Mouse (Mus musculus) large intestine, adult 2 months (tissue): Measurements from ENCODE around the gene Rhox2h. TPM values are rescaled to one million over a fixed set of nuclear protein-coding genes. Genes with fewer than 3 reads are reported as not detected.
"Not testable (repeated sequence)": the region's sequence is repeated elsewhere in the genome, so short reads cannot be mapped to it uniquely, and the experiment has no call there.

Experiments
- DNase-seq: peaks from one replicate; pipeline ENCODE4 v3.0.0-alpha.2; 2012; ENCODE audit warnings: low read depth, low spot score
- WGBS: fragments of 180-500 bp; shearing (Covaris S2); methylation state at CpG from one replicate; pipeline ENCODE4 v1.1.7; 2018; 5-methylcytosine and 5-hydroxymethylcytosine counted together
- polyA plus RNA-seq: library from polyadenylated mRNA; depleted of rRNA; stranded (reverse); fragments of >200 nt; gene quantifications from 2 replicates; pipeline ENCODE4 v1.2.3, GENCODE M21; 2012; rRNA removed

The Rhox2h gene
- polyA plus RNA-seq, result not detected in 2 replicates

- not testable (repeated sequence) for DNase-seq
- WGBS, result 87% methylated on average over 8 of the region's 8 CpGs
These were observed at the start of gene Rhox2h for GRCm38 (mm10) chrX:37673177-37673576. Gene Rhox2h, minus strand, starts transcription at chrX:37673277.

DNA sequence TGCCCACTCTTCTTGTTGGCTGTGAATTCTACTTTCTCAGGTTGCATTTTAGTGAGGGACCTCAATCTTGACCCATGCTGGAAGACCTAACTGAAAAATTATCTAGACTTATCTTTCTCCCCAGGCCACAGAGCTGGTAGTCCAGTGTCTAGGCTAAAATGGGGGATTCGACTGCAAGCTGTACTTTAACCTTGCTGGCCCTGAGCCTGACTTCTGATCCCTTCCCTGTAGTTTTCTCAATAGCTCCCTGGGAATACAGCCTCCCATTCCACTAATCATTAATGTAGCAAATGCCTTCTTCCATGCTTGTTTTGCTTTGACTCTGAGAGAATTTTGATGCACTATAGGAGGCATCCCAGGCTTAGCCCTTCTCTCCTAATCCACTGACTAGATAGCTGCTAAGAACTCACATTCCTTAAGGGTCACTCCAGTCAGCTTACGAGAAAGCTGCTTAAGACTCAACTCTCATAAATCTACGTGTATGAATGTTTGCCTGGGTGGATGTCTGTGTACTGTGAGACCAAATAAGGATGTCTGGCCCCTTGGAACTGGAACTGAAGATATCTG, 28.8 kb upstream of the Rhox2h start:
- no peak for DNase-seq
- WGBS, result 40% methylated on average over 3 of the region's 3 CpGs

- 73% methylated on average over 2 of the region's 2 CpGs for whole genome bisulfite sequencing
- DNase-seq, result no peak
These were observed 19.2 kb upstream of the Rhox2h start for GRCm38 (mm10) chrX:37692261-37692660.

- no peak for DNase-seq
- WGBS, result 90% methylated on average over 24 of the region's 24 CpGs
These were observed 10.1 kb upstream of the Rhox2h start for GRCm38 (mm10) chrX:37683031-37683715.

DNA sequence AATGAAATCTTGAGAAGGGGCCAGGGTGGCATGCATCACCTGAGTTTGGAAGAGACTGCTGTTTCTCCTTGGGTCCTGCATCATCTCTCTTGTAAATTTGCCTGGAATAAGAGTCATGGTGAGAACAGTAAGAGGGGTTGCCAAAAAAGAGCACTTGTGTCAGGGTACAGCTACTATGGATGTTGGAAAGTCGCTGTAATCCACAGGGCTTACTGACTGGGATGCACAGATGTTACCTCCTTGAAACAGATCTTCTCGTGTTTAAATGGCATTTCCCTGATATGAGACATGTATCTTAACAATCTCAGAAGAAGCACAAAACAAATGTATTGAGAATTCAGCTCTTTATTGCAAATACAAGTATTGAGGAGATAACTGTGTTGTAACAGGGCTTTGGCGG, 4.4 kb downstream of the Rhox2h start, which contains the start of gene Rhox3h:
Gene Rhox3h (minus strand): TSS at position 101 of the 400 bp plus-strand sequence.
- WGBS, result 95% methylated on average over 1 of the region's 3 CpGs
- not testable (repeated sequence) for DNase-seq

- WGBS, result 92% methylated on average over 19 of the region's 20 CpGs
- not testable (repeated sequence) for DNase-seq
These were observed 21.9 kb downstream of the Rhox2h start, which contains the start of gene Rhox4g for GRCm38 (mm10) chrX:37651227-37651626. Gene Rhox4g, minus strand, starts transcription at chrX:37651327.

GRCm38 (mm10) chrX:37643370-37643769, 29.7 kb downstream of the Rhox2h start, which contains the start of gene Rhox2g:
Gene Rhox2g, minus strand, starts transcription at chrX:37643470.
- 91% methylated on average over 6 of the region's 6 CpGs for WGBS
- not testable (repeated sequence) for DNase-seq

- not testable (repeated sequence) for DNase-seq
These were observed 44.6 kb downstream of the Rhox2h start, which contains the start of gene Rhox3g for GRCm38 (mm10) chrX:37628512-37628911. Gene Rhox3g, minus strand, starts transcription at chrX:37628612.

More at GRCm38 (mm10) chrX:37628512-37628911, 44.6 kb downstream of the Rhox2h start, which contains the start of gene Rhox3g:
- 92% methylated on average over 2 of the region's 2 CpGs for WGBS

Other genes starting within 250 kb of the Rhox2h start
- gene Rhox4b, start 240.8 kb downstream of the Rhox2h start, polyA plus RNA-seq, result not detected in 2 replicates
- gene Rhox2c, start 219.6 kb downstream of the Rhox2h start, polyA plus RNA-seq, result not detected in 2 replicates
- gene Rhox3c, start 214.7 kb downstream of the Rhox2h start, polyA plus RNA-seq, result not detected in 2 replicates
- gene Rhox4c, start 192.9 kb downstream of the Rhox2h start, polyA plus RNA-seq, result not detected in 2 replicates
- not detected in 2 replicates for gene Rhox2d, start 179.8 kb downstream of the Rhox2h start, polyA plus RNA-seq
- gene Rhox4d, start 158.9 kb downstream of the Rhox2h start, polyA plus RNA-seq, result not detected in 2 replicates
- not detected in 2 replicates for gene Rhox2e, start 142.8 kb downstream of the Rhox2h start, polyA plus RNA-seq
- gene Rhox3e, start 131.3 kb downstream of the Rhox2h start, polyA plus RNA-seq, result not detected in 2 replicates
- not detected in 2 replicates for gene Rhox4e, start 115.9 kb downstream of the Rhox2h start, polyA plus RNA-seq
- not detected in 2 replicates for gene Rhox2f, start 101.9 kb downstream of the Rhox2h start, polyA plus RNA-seq
- not detected in 2 replicates for gene Rhox3f, start 92.3 kb downstream of the Rhox2h start, polyA plus RNA-seq
- not detected in 2 replicates for gene Rhox4f, start 65.6 kb downstream of the Rhox2h start, polyA plus RNA-seq
- not detected in 2 replicates for gene Rhox3g, start 44.7 kb downstream of the Rhox2h start, polyA plus RNA-seq
- not detected in 2 replicates for gene Rhox2g, start 29.8 kb downstream of the Rhox2h start, polyA plus RNA-seq
- not detected in 2 replicates for gene Rhox4g, start 21.9 kb downstream of the Rhox2h start, polyA plus RNA-seq
- gene Rhox3h, start 4.5 kb downstream of the Rhox2h start, polyA plus RNA-seq, result not detected in 2 replicates
- not detected in 2 replicates for gene Rhox5, start 131.6 kb upstream of the Rhox2h start, polyA plus RNA-seq
- gene Rhox6, start 153.6 kb upstream of the Rhox2h start, polyA plus RNA-seq, result 0.15 TPM in 1 of 2 replicates, not detected in the other
- gene Rhox7a, start 158.4 kb upstream of the Rhox2h start, polyA plus RNA-seq, result not detected in 2 replicates
- not detected in 2 replicates for gene Rhox8, start 205.7 kb upstream of the Rhox2h start, polyA plus RNA-seq
- gene Rhox7b, start 224.0 kb upstream of the Rhox2h start, polyA plus RNA-seq, result not detected in 2 replicates
- not detected in 2 replicates for gene Rhox9, start 228.5 kb upstream of the Rhox2h start, polyA plus RNA-seq